Mouse (Mus musculus): ENCODE results near the gene Nsf. TPM values are rescaled to one million over a fixed set of nuclear protein-coding genes. Genes with fewer than 3 reads are reported as not detected.

Nsf gene
- total RNA-seq, 2 experiments from 2014 or later, result 15.9 to 23.5 TPM

DNA sequence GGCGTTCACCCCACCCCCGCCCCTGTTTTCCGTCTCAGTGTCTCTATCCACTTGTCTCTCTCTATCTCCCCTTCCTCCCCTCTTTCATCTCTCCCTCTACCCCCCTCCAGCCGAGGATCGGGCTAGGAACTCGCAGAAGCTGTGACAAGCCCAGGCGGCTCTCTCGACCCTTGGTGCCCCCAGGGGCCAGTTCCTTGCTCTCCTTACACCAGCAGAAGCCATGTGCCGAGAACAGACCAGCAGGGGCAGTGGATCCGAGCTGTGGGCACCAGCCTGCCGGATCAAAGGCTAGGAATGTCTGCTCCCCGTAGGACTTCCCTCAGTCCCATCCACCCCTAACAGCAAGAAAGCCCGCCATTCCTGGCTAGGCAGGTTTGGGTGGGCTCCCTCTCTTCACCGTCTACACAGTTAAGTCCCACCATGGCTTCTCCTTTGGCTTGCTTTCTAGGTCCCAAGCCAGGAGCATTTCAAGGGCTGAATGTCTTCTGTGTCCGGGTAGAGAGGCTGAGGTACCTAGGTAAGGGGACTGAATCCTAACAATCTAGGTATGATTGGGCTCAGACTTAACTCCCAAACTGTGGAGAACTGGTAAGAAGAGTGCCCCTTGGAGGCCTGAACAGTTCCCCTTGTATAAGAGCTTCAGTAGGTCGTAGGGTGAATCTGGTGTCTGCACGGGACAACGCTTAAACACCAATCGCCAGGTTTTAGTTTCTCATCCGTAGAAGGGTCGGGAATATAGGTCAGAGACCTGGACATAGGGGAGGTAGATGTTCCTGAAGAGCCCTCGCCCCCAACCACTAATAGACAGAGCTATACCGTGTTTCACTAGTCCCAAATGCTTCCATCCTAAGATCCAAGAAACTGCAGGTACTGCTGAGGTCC is 181.1 kb downstream of the Nsf start:
- DNase-seq, result no peak

Other genes starting within 250 kb of the Nsf start
- gene Wnt9b, start 204.2 kb downstream of the Nsf start, total RNA-seq (2021), result under 1 TPM in 1 of 2 experiments, not detected in 1; 0.08 TPM
- gene Wnt3, start 179.9 kb downstream of the Nsf start, total RNA-seq (2021), result not detected
- gene Arf2, start 12.7 kb upstream of the Nsf start, total RNA-seq (2021), result 10 to 100 TPM; 16.7 to 17.3 TPM
- gene Crhr1, start 178.8 kb upstream of the Nsf start, total RNA-seq (2021), result not detected
- not detected for gene Sppl2c, start 232.3 kb upstream of the Nsf start, total RNA-seq (2021)